Mouse (Mus musculus) heart, postnatal 36 days (tissue): ENCODE data around the gene Defb43. TPM values are rescaled to one million over a fixed set of nuclear protein-coding genes. Genes with fewer than 3 reads are reported as not detected.
A peak's percentile ranks its signal among the peaks of the same experiment; 100 is the strongest.

ENCODE experiments used
- DNase-seq, 2 experiments: peaks; one replicate each; pipeline ENCODE4 v3.0.0; 2021 to 2022
- intact Hi-C: fragments of 180-260 bp; cut with DNase I; formaldehyde crosslinking; loops from one replicate; pipeline ENCODE4 v1.15.1; 2025
- total RNA-seq, 2 experiments: library from RNA; stranded (reverse); gene quantifications; 2 replicates each; pipeline ENCODE4 v1.2.3; 2021

Gene Defb43
- total RNA-seq: not detected

GRCm38 (mm10) chr14:63011471-63011870, at the start of gene Defb43:
Gene Defb43, plus strand, starts transcription at chr14:63011771.
- intact Hi-C loops: no loop called here
- DNase-seq: no peak

- intact Hi-C loops: no loop called here
- no peak for DNase-seq
Measured at GRCm38 (mm10) chr14:62963632-62964031, 47.9 kb upstream of the Defb43 start.

GRCm38 (mm10) chr14:62965342-62965741, 46.2 kb upstream of the Defb43 start:
- intact Hi-C loops: no loop called here
- DNase-seq: no peak

- no peak for DNase-seq
- intact Hi-C loops: no loop called here
Measured at GRCm38 (mm10) chr14:62965811-62966520, 45.6 kb upstream of the Defb43 start.

GRCm38 (mm10) chr14:62975046-62975445, 36.5 kb upstream of the Defb43 start:
- intact Hi-C loops: loop anchor here (1.0 to 5.0 kb wide), 5 partner anchors 96 to 483 kb away; partner anchors contain the start of genes Fam124a and Wdfy2
- DNase-seq: peak; percentile 73 to 83

- DNase-seq: no peak
- intact Hi-C loops: loop anchor here (5.0 kb wide), 3 partner anchors 143 to 423 kb away; partner anchors contain the start of genes Fam124a and Wdfy2
Measured at GRCm38 (mm10) chr14:62979815-62980214, 31.8 kb upstream of the Defb43 start.

- intact Hi-C loops: no loop called here
- DNase-seq: no peak
Measured at GRCm38 (mm10) chr14:62984410-62984809, 27.2 kb upstream of the Defb43 start, which contains the start of gene Defb48. Gene Defb48, minus strand, starts transcription at chr14:62984510.

- DNase-seq: no peak
- intact Hi-C loops: no loop called here
Measured at GRCm38 (mm10) chr14:62991271-62991670, 20.3 kb upstream of the Defb43 start.

- intact Hi-C loops: no loop called here
- DNase-seq: no peak
Measured at GRCm38 (mm10) chr14:62991849-62992510, 19.6 kb upstream of the Defb43 start.

GRCm38 (mm10) chr14:62997777-62998176, 13.8 kb upstream of the Defb43 start, which contains the start of gene Defb47:
Gene Defb47, plus strand, starts transcription at chr14:62998077.
- no peak for DNase-seq
- intact Hi-C loops: no loop called here

GRCm38 (mm10) chr14:62998977-62999376, 12.6 kb upstream of the Defb43 start:
- intact Hi-C loops: no loop called here

GRCm38 (mm10) chr14:63002588-63002987, 9.0 kb upstream of the Defb43 start:
- intact Hi-C loops: no loop called here
- DNase-seq: no peak

More at GRCm38 (mm10) chr14:62998977-62999376, 12.6 kb upstream of the Defb43 start:
- no peak for DNase-seq

GRCm38 (mm10) chr14:63013082-63013481, 1.5 kb downstream of the Defb43 start:
- intact Hi-C loops: no loop called here
- DNase-seq: no peak

GRCm38 (mm10) chr14:63014667-63015066, 3.1 kb downstream of the Defb43 start:
- no peak for DNase-seq
- intact Hi-C loops: no loop called here

- intact Hi-C loops: no loop called here
- DNase-seq: no peak
Measured at GRCm38 (mm10) chr14:63020524-63021156, 9.1 kb downstream of the Defb43 start.

GRCm38 (mm10) chr14:63046691-63047090, 35.1 kb downstream of the Defb43 start, which contains the start of gene Defb42:
Gene Defb42, plus strand, starts transcription at chr14:63046991.
- DNase-seq: no peak
- intact Hi-C loops: no loop called here

- intact Hi-C loops: loop anchor here (5.0 kb wide), 1 partner anchor 322 kb away; no protein-coding TSS in a partner anchor
Measured at GRCm38 (mm10) chr14:63049910-63050370, 38.4 kb downstream of the Defb43 start, which contains the start of gene Defb30. Gene Defb30, minus strand, starts transcription at chr14:63049960.

GRCm38 (mm10) chr14:63050769-63051168, 39.2 kb downstream of the Defb43 start:
- intact Hi-C loops: loop anchor here (5.0 kb wide), 1 partner anchor 322 kb away; no protein-coding TSS in a partner anchor
- DNase-seq: peak; percentile 73 to 77

More at GRCm38 (mm10) chr14:63049910-63050370, 38.4 kb downstream of the Defb43 start, which contains the start of gene Defb30:
- no peak for DNase-seq

- intact Hi-C loops: loop anchor here (5.0 kb wide), 1 partner anchor 318 kb away; no protein-coding TSS in a partner anchor
- peak; percentile 60 to 62 for DNase-seq
Measured at GRCm38 (mm10) chr14:63054729-63055128, 43.2 kb downstream of the Defb43 start.

GRCm38 (mm10) chr14:63060361-63060760, 48.8 kb downstream of the Defb43 start:
- intact Hi-C loops: no loop called here
- no peak for DNase-seq

GRCm38 (mm10) chr14:63062184-63062583, 50.6 kb downstream of the Defb43 start:
- DNase-seq: no peak
- intact Hi-C loops: no loop called here
